Mouse (Mus musculus) hindbrain, embryonic 16.5 days (tissue): ENCODE measurements around the gene Htr6. TPM values are rescaled to one million over a fixed set of nuclear protein-coding genes. Genes with fewer than 3 reads are reported as not detected.

Experiments
- ATAC-seq: fragments of 200-750 bp; cut with Nextera tagmentation; 2 replicates; pipeline ENCODE4 v1.8.0; 2017; ENCODE audit warnings: moderate TSS enrichment, moderate library complexity
- H3K27ac ChIP-seq: fragments of 300-500 bp; sonication (generic); 2 replicates; pipeline ENCODE4 v1.5.1; 2014; ENCODE audit warnings: low read depth, mild to moderate bottlenecking, control low read depth, low read length, moderate library complexity
- H3K27me3 ChIP-seq: fragments of 300-500 bp; sonication (generic); replicated peaks from 2 replicates; pipeline ENCODE4 v1.6.1; 2014; ENCODE audit warnings: low read length; ENCODE audit not compliant: control insufficient read depth, insufficient read depth
- H3K36me3 ChIP-seq: fragments of 300-500 bp; sonication (generic); 2 replicates; pipeline ENCODE4 v1.6.1; 2014; ENCODE audit warnings: mild to moderate bottlenecking, low read length, moderate library complexity, mixed read lengths; ENCODE audit not compliant: control insufficient read depth, insufficient read depth
- H3K4me1 ChIP-seq: fragments of 300-500 bp; sonication (generic); 2 replicates; pipeline ENCODE4 v1.6.1; 2014; ENCODE audit warnings: low read depth, low read length; ENCODE audit not compliant: control insufficient read depth, insufficient read depth
- H3K4me2 ChIP-seq: fragments of 300-500 bp; sonication (generic); 2 replicates; pipeline ENCODE4 v1.6.1; 2014; ENCODE audit warnings: mild to moderate bottlenecking, low read length, control low read depth, moderate library complexity
- H3K4me3 ChIP-seq: fragments of 300-500 bp; sonication (generic); 2 replicates; pipeline ENCODE4 v1.5.1; 2014; ENCODE audit warnings: mild to moderate bottlenecking, low read length, control low read depth, moderate library complexity
- H3K9ac ChIP-seq: fragments of 300-500 bp; sonication (generic); 2 replicates; pipeline ENCODE4 v1.6.1; 2014; ENCODE audit warnings: low read depth, mild to moderate bottlenecking, control low read depth, low read length, moderate library complexity
- H3K9me3 ChIP-seq: fragments of 300-500 bp; sonication (generic); 2 replicates; pipeline ENCODE4 v1.6.1; 2014; ENCODE audit warnings: mild to moderate bottlenecking, low read length, moderate library complexity; ENCODE audit not compliant: control insufficient read depth
- WGBS: fragments of 180-500 bp; shearing (Covaris S2); extraction: QIAGEN DNeasy Blood & Tissue Kit; methylation state at CpG from one replicate; pipeline ENCODE4 v1.1.7; 2014; 5-methylcytosine and 5-hydroxymethylcytosine counted together
- polyA plus RNA-seq: library from polyadenylated mRNA; unstranded; fragments of >200 nt; fragmentation: Nextera tagmentation; extraction: Ambion mirVana; gene quantifications from 2 replicates; pipeline ENCODE4 v1.2.1, GENCODE M21; 2015

The Htr6 gene
- polyA plus RNA-seq, 1 experiment from 2014 or later, result 0.66 TPM

DNA sequence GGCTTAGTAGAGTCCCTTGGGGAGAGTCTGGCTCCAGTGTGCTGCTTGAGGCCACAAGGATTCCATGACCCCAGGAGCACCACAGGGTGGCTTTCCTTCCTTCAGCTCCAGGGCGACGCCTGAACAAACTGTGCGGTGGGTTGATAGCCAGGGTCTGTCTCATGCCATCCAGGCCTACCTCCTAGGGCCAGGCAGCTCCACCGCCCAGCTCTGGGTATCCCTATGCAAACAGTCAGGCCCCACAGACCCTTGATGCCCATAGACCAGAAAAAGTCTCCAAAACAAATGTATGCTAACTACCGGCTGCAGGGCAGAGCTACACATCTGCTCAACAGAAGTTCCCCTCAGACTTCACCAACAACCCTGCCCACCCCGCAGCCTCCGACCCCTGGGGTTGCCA, 15.7 kb upstream of the Htr6 start:
- Histone ChIP-seq H3K4me3 (peak overlapping the region; percentile 60), H3K9ac (no peak overlapping the region), H3K27me3 (peaks cover 19% of the 10 kb centered on the region), H3K4me2 (peak overlapping the region; percentile 96), H3K4me1 (peaks cover 17% of the 10 kb centered on the region), H3K36me3 (no peaks in the 10 kb centered on the region), H3K27ac (no peak overlapping the region; the same call in 1 of the 2 replicates), H3K9me3 (no peaks in the 10 kb centered on the region)
- WGBS, result 24% methylated on average over 7 of the region's 7 CpGs
- no peak for ATAC-seq

DNA sequence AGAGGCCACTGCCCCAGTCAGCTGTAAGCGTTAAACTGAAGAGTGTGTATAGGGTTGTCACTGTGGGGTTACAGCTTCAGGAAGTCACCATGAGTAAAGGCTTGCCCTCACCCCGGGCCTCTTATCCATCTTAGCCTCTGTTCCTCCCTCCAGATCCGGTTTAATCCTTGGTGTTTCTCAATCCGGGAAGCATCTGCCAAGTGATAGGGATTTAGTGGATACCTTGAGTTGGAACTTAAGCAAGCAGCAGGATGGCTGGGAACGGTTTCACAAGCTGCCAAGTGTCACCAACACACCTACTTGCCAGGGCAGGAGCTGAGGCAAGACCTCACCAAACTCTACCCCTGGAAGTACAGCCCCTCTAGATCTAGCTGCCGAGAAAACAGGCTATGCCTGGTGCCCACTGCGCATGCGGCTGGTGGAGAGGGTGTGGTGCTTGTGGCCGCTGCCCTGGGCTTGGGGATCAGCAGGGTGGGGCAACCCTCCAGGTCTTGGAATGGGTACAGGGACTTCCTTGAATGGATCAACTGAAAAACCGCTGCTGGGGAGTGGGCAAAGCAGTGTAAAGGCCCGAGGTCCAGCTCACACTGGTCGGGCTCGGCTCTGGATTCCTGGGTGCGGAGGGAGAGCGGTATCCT, 15.1 kb upstream of the Htr6 start:
- Histone ChIP-seq H3K9ac (no peak overlapping the region), H3K9me3 (no peaks in the 10 kb centered on the region), H3K27ac (no peak overlapping the region), H3K36me3 (no peaks in the 10 kb centered on the region), H3K4me3 (no peak overlapping the region), H3K27me3 (peaks cover 19% of the 10 kb centered on the region), H3K4me2 (no peak overlapping the region), H3K4me1 (peaks cover 17% of the 10 kb centered on the region)
- no peak for ATAC-seq
- 64% methylated on average over 15 of the region's 15 CpGs for WGBS

DNA sequence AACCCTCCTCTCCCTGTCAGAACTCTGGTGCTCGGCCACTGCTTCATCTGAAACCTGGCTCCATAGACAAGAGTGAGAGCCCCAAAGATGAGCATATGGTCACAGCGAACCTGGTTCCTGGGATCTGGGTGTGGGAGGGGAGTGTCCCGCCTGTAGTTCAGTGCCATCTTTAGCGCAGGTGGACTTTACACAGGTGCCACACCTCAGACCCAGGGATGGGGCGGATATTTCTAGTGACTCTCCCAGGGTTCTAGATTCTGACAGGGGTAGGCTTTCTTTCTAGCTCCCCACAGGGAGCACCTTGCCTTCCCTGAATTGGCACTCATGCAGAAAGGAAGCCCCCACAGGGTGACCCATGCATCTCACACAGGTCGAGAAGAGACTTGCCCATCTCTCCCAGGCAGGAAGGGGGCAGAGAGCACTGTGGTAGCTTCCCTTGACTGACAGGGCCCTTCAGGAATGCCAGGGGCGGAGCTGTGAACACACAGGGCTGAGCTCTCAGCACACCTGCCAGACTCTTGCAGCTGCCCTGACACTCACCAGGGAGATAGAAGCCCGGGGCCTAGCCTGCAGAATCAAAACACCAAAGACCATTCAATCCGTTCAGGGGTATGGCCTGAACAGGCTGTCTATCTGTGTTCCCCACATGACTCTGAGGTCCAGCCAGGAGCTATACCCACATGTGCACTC, 13.8 kb upstream of the Htr6 start:
- no peaks in the 10 kb centered on the region for H3K36me3 ChIP-seq
- no peaks in the 10 kb centered on the region for H3K9me3 ChIP-seq
- peaks cover 17% of the 10 kb centered on the region for H3K4me1 ChIP-seq
- 63% methylated on average over 9 of the region's 9 CpGs for WGBS
- H3K4me3 ChIP-seq, result no peak overlapping the region
- H3K4me2 ChIP-seq, result no peak overlapping the region
- ATAC-seq, result no peak
- H3K27me3 ChIP-seq, result peaks cover 16% of the 10 kb centered on the region
- no peak overlapping the region for H3K9ac ChIP-seq
- no peak overlapping the region for H3K27ac ChIP-seq

DNA sequence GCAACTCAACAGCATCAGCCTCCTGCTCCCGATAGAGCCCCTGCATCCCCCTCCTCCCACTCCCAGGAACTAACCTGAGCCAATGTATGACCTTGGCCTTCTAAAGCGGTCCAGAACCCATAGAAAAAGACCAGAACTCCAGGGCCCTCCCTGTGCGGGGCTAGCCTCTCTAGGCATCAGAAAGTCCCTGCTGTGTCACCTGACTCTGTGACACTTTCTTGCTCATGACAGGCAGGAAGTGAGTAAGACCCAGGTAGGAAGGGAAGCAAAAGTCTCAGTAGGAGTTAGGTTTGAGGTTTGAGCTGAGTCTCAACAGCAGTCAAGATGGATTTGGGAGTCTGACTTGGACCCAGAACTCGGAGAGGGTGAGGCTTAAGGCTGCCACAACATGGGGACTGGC, 11.6 kb upstream of the Htr6 start:
- Histone ChIP-seq H3K4me2 (no peak overlapping the region), H3K27me3 (peaks cover 8% of the 10 kb centered on the region), H3K9ac (no peak overlapping the region), H3K27ac (no peak overlapping the region), H3K4me1 (peaks cover 24% of the 10 kb centered on the region), H3K36me3 (no peaks in the 10 kb centered on the region), H3K4me3 (no peak overlapping the region), H3K9me3 (no peaks in the 10 kb centered on the region)
- ATAC-seq, result no peak
- 79% methylated on average over 4 of the region's 4 CpGs for WGBS

DNA sequence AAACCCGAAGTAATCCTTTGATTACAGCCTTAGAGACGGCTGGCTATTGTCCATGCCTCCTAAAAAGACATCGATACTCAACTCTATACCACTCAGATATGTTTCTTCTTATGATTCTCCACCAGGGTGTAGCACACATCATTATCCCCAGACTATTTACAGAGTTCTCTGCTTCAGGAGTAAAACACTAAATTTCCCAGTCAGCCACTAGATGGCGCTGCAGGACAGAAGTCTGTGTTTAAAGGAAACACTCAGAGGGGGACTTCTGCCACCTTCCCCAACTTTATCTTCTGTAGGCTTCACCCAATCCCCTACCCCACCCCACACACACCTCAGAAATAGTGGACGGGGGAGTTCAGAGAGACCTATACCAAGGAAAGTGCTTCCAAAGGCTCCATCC, 10.7 kb upstream of the Htr6 start:
- Histone ChIP-seq H3K4me2 (no peak overlapping the region), H3K9me3 (no peaks in the 10 kb centered on the region), H3K27me3 (no peaks in the 10 kb centered on the region; the same call in 1 of the 2 replicates), H3K9ac (no peak overlapping the region), H3K27ac (no peak overlapping the region), H3K4me1 (peaks cover 20% of the 10 kb centered on the region), H3K36me3 (no peaks in the 10 kb centered on the region), H3K4me3 (no peak overlapping the region)
- ATAC-seq, result peak; percentile 59
- 21% methylated on average over 5 of the region's 5 CpGs for WGBS

DNA sequence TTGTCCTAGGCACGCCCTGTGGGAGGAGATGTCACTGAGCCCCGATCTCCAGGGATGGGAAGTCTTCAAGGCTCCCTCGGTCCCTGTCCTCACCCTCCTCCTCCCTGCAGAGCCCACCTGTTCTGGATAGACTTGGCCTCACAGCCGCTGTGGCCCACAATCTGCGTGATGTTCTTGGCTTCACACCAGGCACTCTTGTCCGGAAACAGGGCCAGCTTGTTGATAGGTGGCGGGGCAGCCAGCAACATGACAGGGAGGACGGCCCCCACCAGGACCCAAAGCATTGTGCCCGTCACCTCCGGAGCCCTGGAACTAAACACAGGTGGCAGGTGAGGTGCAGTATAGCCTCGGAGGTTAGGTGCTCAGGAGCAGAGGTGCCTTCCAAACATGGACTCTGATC, 10.0 kb upstream of the Htr6 start:
- ATAC-seq, result no peak
- Histone ChIP-seq H3K27me3 (no peaks in the 10 kb centered on the region; the same call in 1 of the 2 replicates), H3K9ac (no peak overlapping the region), H3K36me3 (no peaks in the 10 kb centered on the region), H3K4me2 (no peak overlapping the region), H3K4me1 (peaks cover 20% of the 10 kb centered on the region), H3K4me3 (no peak overlapping the region), H3K27ac (no peak overlapping the region), H3K9me3 (no peaks in the 10 kb centered on the region)
- 71% methylated on average over 11 of the region's 11 CpGs for whole genome bisulfite sequencing

DNA sequence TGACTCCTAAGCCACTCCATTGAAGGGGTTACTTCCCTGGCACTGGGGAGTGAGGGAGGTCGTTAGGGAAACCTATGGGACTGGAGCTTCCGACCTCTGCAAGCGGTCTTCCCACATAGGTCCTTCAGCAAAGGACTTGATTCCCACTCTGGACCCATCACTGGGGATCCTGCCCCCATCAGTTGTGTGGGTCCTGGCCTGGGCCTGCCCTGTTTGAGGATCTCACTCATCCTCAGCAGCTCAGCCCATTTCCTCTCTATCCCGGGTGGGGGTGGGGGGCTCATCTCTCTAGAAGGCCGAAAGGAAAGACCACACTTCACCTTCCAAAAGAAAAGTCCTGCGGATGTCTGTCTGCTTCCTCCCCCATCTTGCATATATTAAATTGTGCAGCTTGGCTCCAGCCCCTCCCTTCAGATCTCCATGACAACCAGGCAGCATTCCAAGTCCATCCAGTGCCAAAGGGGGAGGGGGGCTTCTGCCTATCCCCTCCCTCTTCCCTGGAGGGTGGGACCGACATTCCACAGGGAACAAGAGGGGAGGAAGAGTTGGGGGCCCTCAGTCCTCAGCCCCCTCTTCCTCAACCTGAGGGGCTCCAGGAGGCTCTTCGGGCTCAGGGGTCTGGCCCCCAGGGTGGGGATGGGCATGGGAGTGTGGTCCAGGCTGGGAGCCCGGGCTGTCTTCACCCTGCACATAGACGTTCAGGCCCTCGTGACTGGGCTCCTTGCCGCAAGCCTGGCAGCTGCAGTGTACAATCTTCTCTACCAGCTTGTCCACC, 7.6 kb upstream of the Htr6 start:
- no peaks in the 10 kb centered on the region for H3K36me3 ChIP-seq
- H3K9me3 ChIP-seq, result no peaks in the 10 kb centered on the region
- peak overlapping the region; percentile 36 for H3K27ac ChIP-seq
- peaks cover 23% of the 10 kb centered on the region for H3K4me1 ChIP-seq
- 0 out of 2 replicates have a peak overlapping the region, but pooled peaks have one; percentile 5 for H3K4me3 ChIP-seq
- H3K27me3 ChIP-seq, result no peaks in the 10 kb centered on the region
- H3K4me2 ChIP-seq, result peak overlapping the region; percentile 45
- H3K9ac ChIP-seq, result peak overlapping the region; percentile 50
- 14% methylated on average over 12 of the region's 12 CpGs for WGBS
- peak; percentile 73 for ATAC-seq

DNA sequence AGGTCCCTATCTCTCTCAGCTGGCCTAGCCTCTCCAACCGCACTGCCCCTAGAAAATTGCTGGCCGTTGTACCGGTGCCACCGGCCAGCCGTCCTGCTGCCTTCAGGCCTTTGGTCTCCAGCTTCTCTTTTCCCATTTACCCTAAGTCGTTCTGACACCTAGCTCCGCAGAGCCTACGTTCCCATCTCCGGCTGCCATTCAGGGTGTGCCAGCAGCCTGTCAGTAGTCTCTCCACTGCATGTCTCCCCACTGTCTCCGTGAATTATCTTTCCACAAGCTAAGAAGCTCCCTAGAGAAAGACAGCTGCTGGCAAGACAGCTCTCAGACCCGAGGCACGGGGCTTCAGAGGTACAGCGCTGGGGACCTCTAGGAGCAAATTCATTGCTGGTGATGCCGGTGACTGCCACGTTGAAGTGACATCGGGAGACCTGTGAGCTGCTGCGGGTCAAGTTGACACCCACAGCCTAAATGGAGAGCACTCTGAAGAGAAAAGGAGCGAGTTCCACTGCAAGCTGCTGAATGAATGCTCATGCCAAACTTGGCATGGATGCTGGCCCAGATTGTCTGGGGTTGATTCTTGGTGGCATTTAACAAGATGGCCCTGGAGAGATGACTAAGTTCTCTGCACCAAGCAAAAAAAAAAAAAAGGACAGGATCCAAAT, 6.0 kb upstream of the Htr6 start:
- ATAC-seq, result no peak
- Histone ChIP-seq H3K9ac (no peak overlapping the region), H3K27me3 (peaks cover 6% of the 10 kb centered on the region), H3K4me3 (no peak overlapping the region), H3K4me2 (no peak overlapping the region), H3K4me1 (peaks cover 23% of the 10 kb centered on the region), H3K9me3 (no peaks in the 10 kb centered on the region), H3K27ac (0 out of 2 replicates have a peak overlapping the region, but pooled peaks have one; percentile 40), H3K36me3 (no peaks in the 10 kb centered on the region)
- WGBS, result 56% methylated on average over 18 of the region's 18 CpGs

DNA sequence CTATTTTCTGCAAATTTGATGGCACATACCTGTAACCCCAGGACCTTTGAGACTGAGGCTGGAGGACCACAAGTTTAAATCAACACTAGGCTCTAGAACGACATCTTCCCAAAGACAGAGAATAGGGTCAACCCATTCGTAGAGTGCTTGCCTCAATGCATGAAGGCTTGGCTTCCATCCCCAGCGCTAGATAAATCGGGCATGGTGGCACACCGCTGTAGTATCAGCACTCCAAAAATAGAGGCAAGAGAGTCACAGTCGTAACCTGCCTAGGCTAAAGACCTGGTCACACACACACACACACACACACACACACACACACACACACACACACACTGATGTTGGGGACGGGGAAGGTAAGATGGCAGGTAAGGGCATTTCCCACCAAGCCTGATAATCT, 4.9 kb upstream of the Htr6 start:
- H3K9me3 ChIP-seq, result no peaks in the 10 kb centered on the region
- WGBS, result 95% methylated on average over 7 of the region's 7 CpGs

More for the DNA sequence above, 4.9 kb upstream of the Htr6 start:
- no peak overlapping the region for H3K9ac ChIP-seq
- no peak overlapping the region for H3K27ac ChIP-seq
- H3K27me3 ChIP-seq, result peaks cover 15% of the 10 kb centered on the region
- H3K4me3 ChIP-seq, result no peak overlapping the region
- ATAC-seq, result no peak
- H3K4me1 ChIP-seq, result peaks cover 29% of the 10 kb centered on the region
- no peaks in the 10 kb centered on the region for H3K36me3 ChIP-seq
- H3K4me2 ChIP-seq, result no peak overlapping the region
